Mouse (Mus musculus): ENCODE measurements at regions not wholly inside any gene's neighbourhood (a gene's known extent, or its start where the extent isn't known, plus 50 kb on each side); places are given as distances from the start of the nearest gene placed in this dataset.

GRCm38 (mm10) chr4:131303936-131304335 is 359.8 kb downstream of the Matn1 start:
- peak; percentile 79 to 84 for DNase-seq

GRCm38 (mm10) chr4:131304361-131304777 is 360.2 kb downstream of the Matn1 start:
- peak; percentile 26 to 29 for DNase-seq

GRCm38 (mm10) chr4:131314231-131314630 is 370.0 kb downstream of the Matn1 start:
- peak; percentile 41 to 58 for DNase-seq

DNA sequence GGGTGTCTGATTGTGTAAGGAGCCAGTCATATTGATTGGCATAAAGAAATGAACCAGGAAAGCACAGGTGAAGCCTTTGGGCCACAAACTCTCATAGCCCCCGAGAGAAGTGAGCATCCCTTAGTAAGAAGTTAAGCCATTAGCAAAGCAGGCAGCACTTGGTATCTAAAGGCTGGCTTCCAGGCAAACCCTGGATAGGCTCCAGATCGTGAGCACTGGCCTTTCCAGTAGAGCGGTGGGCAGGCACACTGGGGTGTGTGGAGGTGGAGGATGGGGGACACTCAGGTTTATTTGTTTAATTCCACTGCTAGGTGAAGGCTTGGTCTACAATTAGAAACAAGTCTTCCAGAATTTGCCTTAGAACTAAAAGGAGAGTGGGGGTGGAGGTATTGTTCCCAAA is 371.9 kb downstream of the Matn1 start:
- peak; percentile 60 to 68 for DNase-seq

DNA sequence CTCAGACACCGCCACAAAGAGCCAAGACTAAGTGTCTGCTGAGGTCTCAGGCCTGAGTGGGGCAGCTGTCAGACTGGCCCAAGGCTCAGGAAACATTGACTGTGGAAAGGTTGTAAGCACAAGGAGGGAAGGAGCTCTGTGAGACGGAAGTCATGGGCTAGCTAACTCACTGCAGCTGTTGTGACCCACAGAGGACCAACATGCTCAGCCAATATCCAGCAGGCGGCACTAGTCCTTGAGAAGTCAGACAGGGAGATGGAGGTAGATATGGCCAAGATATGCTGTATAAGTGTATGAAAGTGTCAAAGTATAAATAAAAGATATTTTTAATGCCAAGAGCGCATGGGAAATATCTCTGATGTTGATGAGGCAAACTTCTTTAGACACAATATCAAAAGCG is 378.1 kb downstream of the Matn1 start:
- DNase-seq, result no peak

GRCm38 (mm10) chr4:131324486-131324885 is 380.3 kb downstream of the Matn1 start:
- DNase-seq, result peak in 1 of 2 experiments; percentile 43

DNA sequence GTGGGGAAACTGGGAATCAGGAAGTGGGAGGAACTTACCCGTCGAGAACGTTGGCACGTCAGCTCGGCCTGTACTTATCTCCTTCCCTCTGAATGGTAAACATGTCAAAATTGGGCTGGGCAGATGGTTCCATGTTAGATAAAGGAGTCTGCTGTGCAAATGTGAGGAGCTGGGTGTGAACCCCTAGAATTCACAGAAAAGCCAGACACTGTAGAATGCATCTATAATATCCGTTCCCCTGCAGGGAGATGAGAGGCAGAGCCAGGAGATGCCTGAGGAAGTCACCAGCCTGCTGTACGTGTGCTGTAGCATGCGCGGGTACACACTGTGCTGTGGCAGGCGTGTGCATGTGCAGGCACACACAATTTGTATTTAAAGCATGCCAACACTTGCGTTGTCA is 381.0 kb downstream of the Matn1 start:
- DNase-seq, result no peak

DNA sequence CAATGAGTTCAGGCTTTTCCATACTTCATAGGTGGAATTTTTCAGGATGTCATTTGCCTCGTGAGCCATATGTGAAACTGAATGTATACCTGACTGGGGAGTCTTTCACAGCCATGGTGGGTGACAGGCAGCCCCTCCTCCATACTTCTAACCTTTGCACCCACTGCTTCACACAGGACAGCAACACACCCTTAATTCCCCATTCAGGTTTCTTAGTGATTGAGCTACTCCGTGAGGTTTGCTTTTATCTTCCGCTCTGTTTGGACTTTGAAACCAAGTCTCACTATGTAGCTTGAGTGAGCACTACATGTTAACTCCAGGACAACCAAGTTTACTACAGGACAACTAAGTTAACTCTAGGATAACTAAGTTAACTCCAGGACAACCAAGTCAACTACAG is 381.4 kb downstream of the Matn1 start:
- no peak for DNase-seq

GRCm38 (mm10) chr4:131329398-131329797 is 385.2 kb downstream of the Matn1 start:
- no peak for DNase-seq

DNA sequence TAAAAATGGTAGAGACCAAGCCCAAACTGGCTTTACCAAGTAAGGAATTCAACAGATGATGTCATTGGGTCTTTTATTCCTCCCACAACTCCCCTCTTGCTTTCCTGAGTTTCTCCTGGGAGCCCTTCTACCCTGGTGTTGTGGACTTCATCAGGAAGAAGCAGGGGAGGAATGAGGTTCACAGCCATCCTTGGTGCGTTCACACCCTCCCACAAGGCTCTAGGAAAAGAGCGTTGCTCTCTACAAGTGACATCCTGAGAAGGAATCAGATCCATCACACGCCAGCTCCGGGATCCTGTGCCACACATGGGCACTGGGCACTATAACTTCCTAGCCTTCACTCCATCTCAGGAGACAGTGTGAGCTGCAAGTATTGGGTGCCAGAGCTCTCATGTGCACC is 387.5 kb downstream of the Matn1 start:
- no peak for DNase-seq

- peak; percentile 33 to 45 for DNase-seq
These were observed 392.6 kb downstream of the Matn1 start for GRCm38 (mm10) chr4:131336801-131337200.

DNA sequence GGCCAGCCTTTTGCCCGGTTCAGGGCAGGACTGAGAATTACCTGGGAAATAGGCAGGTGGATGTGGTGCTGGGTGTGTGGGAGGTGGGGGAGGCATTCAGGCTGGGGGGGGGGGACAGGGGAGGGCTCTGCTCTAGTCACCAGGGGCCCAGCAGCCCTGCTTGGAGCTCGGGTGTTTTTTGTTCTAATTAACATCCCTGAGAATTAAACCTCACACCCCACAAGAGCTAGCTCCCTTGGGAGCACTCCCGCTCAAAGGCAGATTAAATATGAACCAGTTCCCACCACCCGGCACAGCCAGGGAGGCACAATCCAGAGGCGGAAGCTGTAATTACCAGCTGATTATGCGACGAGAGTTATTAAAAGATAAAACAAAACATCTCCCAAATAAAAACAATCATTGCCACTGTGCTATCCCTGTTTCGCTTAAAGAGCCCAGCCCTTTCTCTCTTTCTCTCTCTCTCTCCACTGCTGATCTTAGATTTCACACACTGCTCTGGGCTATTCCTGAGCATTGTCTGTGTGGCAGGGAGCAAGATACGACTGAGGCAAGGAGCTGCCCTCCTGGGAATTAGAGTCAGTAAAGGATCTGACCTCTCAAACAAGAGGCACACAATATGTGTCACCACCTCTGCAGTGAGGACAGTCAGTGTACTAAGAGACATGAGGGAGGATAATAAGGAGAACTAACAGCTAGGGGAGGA is 397.0 kb downstream of the Matn1 start:
- no peak for DNase-seq

DNA sequence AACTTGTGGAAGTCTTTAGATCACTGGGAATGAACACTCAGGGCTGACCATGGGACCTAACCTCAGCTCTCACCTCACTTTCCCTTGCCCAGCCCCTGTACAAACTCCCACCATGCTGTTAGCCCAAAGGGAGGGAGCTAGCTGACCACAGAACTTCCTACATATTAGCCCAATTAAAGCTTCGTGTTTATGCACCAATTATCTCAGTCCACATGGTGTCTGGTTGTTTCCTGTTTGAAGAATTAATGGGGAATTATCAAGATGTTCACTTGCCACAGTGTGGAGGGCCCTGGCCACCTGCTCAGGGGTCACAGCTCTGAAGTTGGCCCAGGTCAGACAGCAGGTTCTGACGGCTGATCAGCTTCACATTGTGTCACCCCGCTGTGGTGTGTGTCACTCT is 402.5 kb downstream of the Matn1 start:
- DNase-seq, result no peak

DNA sequence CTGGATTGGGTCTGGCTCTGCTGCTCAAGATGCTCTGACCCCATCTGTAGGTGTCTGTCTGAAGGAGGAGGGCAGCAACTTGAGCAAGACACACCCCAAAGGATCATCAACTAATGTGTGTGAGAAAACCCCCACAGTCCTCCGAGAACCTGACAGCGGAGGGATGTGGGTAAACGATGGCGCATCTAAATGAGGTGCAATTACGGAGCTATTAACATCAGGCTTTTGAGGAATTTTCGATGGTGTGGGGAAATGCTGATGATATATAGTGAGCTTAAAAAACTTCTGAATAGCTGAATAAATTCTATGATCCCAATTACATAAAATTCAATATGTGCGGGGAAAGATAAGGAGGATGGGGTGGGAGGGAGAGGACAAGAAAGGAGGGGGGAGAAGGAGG is 406.1 kb downstream of the Matn1 start:
- DNase-seq, result no peak

DNA sequence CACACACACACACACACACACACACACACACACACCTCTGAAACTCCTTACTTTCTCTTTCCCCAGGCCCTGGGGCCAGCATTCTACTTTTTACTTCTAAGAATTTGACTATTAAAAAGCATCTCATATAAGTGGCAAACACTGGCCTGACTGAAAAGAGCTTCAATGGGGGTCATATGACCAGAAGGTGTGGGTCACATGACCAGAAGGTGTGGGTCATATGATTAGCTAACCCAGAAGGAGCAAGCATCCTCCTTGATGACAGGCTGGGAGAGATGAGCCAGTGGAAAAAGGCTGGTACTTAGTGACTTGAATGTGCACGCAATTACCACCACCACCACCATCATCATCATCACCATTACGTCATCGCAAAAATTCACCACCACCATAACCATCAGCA is 410.7 kb downstream of the Matn1 start:
- no peak for DNase-seq

- DNase-seq, result peak in 1 of 2 experiments; percentile 17
These were observed 411.4 kb downstream of the Matn1 start for GRCm38 (mm10) chr4:131355526-131355991.

DNA sequence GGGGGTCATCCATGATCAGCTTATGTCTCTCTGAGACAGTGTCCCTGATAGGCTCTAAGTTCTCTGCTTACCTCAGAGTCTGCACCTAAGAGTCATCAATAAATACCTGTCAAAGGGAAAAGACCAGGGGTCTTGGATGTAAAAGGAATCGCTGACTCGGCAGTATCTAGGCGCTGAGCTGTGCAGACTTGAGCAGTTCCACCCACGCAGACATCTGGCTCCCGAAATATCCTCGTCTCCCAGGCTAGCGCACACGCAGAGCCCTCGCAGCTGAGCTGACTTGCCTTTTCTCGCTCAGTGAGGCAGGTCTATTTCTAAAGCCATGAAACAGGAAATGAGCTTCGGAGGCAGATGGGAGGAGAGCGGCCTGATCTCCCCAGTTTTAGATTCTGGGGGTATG is 412.1 kb downstream of the Matn1 start:
- no peak for DNase-seq

- DNase-seq, result no peak
These were observed 418.8 kb downstream of the Matn1 start for GRCm38 (mm10) chr4:131363030-131363429.

GRCm38 (mm10) chr4:131364671-131365252 is 420.6 kb downstream of the Matn1 start:
- DNase-seq, result peak; percentile 65 to 77

GRCm38 (mm10) chr4:131366006-131366405 is 421.8 kb downstream of the Matn1 start:
- DNase-seq, result no peak

DNA sequence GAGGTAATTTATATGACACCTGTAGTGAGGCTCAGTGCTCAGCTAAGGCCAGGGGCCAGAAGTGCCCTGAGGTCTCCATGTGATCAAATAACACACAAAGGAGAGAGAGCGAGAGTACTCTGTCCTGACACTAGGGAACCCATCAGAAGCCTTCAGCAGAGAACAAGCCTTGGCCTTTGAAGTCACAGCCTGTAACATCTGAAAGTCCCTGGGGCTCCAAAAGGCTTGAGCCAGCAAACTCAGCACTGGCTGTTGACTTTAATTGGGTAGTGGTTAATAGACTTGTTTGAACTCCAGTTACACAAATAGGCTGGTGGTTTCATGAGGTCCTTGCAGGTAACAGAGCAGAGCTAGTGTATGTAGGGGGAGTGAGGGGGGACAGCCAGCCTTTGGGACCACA is 422.5 kb downstream of the Matn1 start:
- DNase-seq, result no peak

GRCm38 (mm10) chr4:131372517-131372916 is 428.3 kb downstream of the Matn1 start:
- no peak for DNase-seq

GRCm38 (mm10) chr4:131373172-131373571 is 429.0 kb downstream of the Matn1 start:
- no peak for DNase-seq

GRCm38 (mm10) chr4:131374527-131375290 is 430.5 kb downstream of the Matn1 start:
- DNase-seq, result peak in 1 of 2 experiments; percentile 55
